Mouse (Mus musculus) megakaryocyte, embryonic 14.5 days (primary cell): ENCODE measurements around the gene Sohlh2. TPM values are rescaled to one million over a fixed set of nuclear protein-coding genes. Genes with fewer than 3 reads are reported as not detected.
"Not testable (repeated sequence)": the region's sequence is repeated elsewhere in the genome, so short reads cannot be mapped to it uniquely, and the experiment has no call there.

Experiments used
- H3K27me3 ChIP-seq: replicated peaks from 2 replicates; pipeline ENCODE3; 2012; ENCODE audit warnings: inconsistent platforms
- H3K36me3 ChIP-seq: replicated peaks from 2 replicates; pipeline ENCODE3; 2012; ENCODE audit warnings: low read length, inconsistent platforms, mixed read lengths
- H3K4me1 ChIP-seq: 2 replicates; pipeline ENCODE4 v1.6.1; 2012; ENCODE audit warnings: inconsistent platforms
- H3K4me3 ChIP-seq: replicated peaks from 2 replicates; pipeline ENCODE3; 2012; ENCODE audit warnings: moderate library complexity, mild to moderate bottlenecking, inconsistent platforms
- H3K9me3 ChIP-seq: 2 replicates; pipeline ENCODE4 v1.6.1; 2012; ENCODE audit warnings: inconsistent platforms
- FLI1 ChIP-seq: IDR thresholded peaks from 2 replicates; pipeline ENCODE4 v1.6.1; 2012; ENCODE audit warnings: low read length, inconsistent platforms, mixed read lengths
- GATA1 ChIP-seq: IDR thresholded peaks from 3 replicates; pipeline ENCODE4 v1.6.1; 2012; ENCODE audit warnings: mixed read lengths, low read length, inconsistent platforms, borderline replicate concordance
- polyA plus RNA-seq: library from polyadenylated mRNA; stranded (reverse); fragments of >175 nt; gene quantifications from 2 replicates; pipeline ENCODE4 v1.2.3, GENCODE M21; 2012; ENCODE audit warnings: low replicate concordance; ENCODE audit not compliant: insufficient read depth

The Sohlh2 gene
- polyA plus RNA-seq, 1 experiment: not detected

DNA sequence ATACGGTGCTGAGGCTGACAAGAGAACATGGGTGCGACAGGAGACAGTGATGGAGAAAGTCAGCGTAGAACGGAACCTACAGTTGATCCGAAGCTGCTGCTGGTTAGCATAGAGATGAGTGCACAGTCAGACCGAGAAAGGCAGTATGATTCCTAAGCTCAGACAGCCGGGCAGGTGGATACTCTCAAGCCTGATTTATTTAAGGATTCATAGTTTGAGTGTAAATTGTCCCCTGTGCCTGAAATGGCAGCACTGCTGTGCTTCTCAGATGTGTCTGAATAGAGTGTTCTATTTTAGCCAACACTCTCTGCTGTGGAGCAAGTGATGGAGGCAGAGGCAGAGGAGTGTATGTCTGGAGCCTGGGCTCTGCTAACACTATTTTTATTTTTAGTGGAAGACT is 27.7 kb upstream of the Sohlh2 start:
- H3K9me3 ChIP-seq: peaks cover 7% of the 10 kb centered on the region; the same call in 1 of the 2 replicates
- TF ChIP-seq GATA1: no peak
- TF ChIP-seq FLI1: no peak
- H3K4me3 ChIP-seq: no peak overlapping the region
- H3K27me3 ChIP-seq: peaks cover 3% of the 10 kb centered on the region
- H3K4me1 ChIP-seq: no peaks in the 10 kb centered on the region
- H3K36me3 ChIP-seq: no peaks in the 10 kb centered on the region

GRCm38 (mm10) chr3:55157413-55157812 is 24.4 kb upstream of the Sohlh2 start:
- no peak overlapping the region for H3K4me3 ChIP-seq
- no peak for TF ChIP-seq GATA1
- no peak for TF ChIP-seq FLI1
- H3K36me3 ChIP-seq: no peaks in the 10 kb centered on the region
- no peaks in the 10 kb centered on the region for H3K4me1 ChIP-seq
- peaks cover 4% of the 10 kb centered on the region for H3K27me3 ChIP-seq
- peaks cover 7% of the 10 kb centered on the region; the same call in 1 of the 2 replicates for H3K9me3 ChIP-seq

DNA sequence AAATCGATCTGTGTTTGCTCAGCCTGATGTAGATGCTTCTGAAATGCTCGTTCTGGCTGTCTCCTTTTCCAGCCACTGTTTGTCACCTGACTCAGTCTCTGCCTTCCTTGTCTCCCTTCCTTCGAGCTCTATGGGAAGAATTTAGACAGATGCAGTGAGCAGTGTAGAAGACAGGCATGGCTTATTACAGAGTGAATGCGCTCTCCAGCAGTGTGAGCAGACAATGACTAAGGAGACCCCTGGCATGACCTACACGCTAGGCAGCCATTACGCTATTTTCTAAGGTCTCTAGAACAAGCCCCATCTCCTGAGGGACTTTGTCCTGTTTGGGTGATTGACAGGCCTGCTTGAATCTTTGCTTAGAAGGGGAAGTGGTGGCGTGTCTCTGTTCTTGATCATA is 20.7 kb upstream of the Sohlh2 start:
- TF ChIP-seq GATA1 (no peak), FLI1 (no peak)
- no peaks in the 10 kb centered on the region for H3K4me1 ChIP-seq
- no peak overlapping the region for H3K4me3 ChIP-seq
- H3K27me3 ChIP-seq: peaks cover 2% of the 10 kb centered on the region
- no peaks in the 10 kb centered on the region for H3K36me3 ChIP-seq
- H3K9me3 ChIP-seq: peaks cover 12% of the 10 kb centered on the region; the same call in 1 of the 2 replicates

DNA sequence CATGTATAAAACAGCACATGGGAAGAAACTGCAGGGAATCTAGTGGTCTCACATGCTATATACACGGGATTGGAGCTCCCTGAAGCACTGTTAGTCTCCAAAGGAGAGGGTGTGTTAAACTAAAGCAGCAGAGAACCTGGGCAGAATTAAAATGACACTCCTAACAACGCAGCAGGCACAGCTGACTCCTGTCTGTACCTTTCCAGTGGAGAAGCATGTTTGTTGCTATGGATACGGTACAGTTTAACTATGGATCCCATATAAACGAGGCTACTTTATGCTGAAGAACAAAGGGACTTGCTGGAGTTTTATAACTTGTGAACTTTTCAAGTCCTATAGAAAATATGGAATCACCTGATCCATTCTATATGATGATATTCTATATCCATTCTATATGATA is 18.3 kb upstream of the Sohlh2 start:
- no peaks in the 10 kb centered on the region for H3K36me3 ChIP-seq
- no peak overlapping the region for H3K4me3 ChIP-seq
- peaks cover 2% of the 10 kb centered on the region for H3K27me3 ChIP-seq
- H3K9me3 ChIP-seq: peaks cover 5% of the 10 kb centered on the region; the same call in 1 of the 2 replicates
- no peaks in the 10 kb centered on the region for H3K4me1 ChIP-seq
- TF ChIP-seq FLI1 (no peak), GATA1 (no peak)

GRCm38 (mm10) chr3:55172478-55172877 is 9.3 kb upstream of the Sohlh2 start:
- Histone ChIP-seq H3K9me3 (no peaks in the 10 kb centered on the region), H3K27me3 (no peaks in the 10 kb centered on the region), H3K36me3 (no peaks in the 10 kb centered on the region), H3K4me3 (no peak overlapping the region), H3K4me1 (no peaks in the 10 kb centered on the region)
- TF ChIP-seq GATA1: no peak
- no peak for TF ChIP-seq FLI1

DNA sequence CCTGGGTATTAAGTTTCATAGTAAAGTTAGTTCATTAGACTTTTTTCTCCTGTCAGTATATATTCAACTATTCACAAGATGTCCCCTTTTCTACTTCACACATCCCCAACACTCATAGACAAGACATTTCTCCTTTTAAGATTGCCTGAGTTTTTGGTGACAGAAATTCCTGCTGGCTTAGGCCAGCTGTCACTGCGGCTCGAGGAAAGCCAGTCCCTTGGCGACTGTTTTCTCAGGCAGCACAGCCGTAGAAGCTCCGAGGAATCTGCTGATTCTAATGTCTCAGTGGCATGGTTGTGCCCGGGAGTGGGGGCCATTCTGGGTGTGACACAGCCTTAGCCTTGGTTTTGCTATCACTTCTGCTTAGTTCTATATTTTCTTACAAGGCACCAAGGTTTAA is 4.6 kb upstream of the Sohlh2 start:
- no peaks in the 10 kb centered on the region for H3K36me3 ChIP-seq
- no peaks in the 10 kb centered on the region for H3K4me1 ChIP-seq
- no peaks in the 10 kb centered on the region for H3K27me3 ChIP-seq
- peaks cover 12% of the 10 kb centered on the region for H3K9me3 ChIP-seq
- TF ChIP-seq FLI1 (no peak), GATA1 (no peak)
- H3K4me3 ChIP-seq: no peak overlapping the region

- H3K27me3 ChIP-seq: no peaks in the 10 kb centered on the region
- H3K36me3 ChIP-seq: no peaks in the 10 kb centered on the region
- no peaks in the 10 kb centered on the region for H3K4me1 ChIP-seq
- peaks cover 11% of the 10 kb centered on the region for H3K9me3 ChIP-seq
- no peak overlapping the region for H3K4me3 ChIP-seq
- TF ChIP-seq FLI1: no peak
- TF ChIP-seq GATA1: no peak
These were observed 9.8 kb downstream of the Sohlh2 start for GRCm38 (mm10) chr3:55191668-55192067.

- TF ChIP-seq GATA1 (no peak), FLI1 (no peak)
- Histone ChIP-seq H3K27me3 (no peaks in the 10 kb centered on the region), H3K36me3 (no peaks in the 10 kb centered on the region), H3K4me1 (no peaks in the 10 kb centered on the region), H3K9me3 (peaks cover 11% of the 10 kb centered on the region), H3K4me3 (no peak overlapping the region)
These were observed 11.5 kb downstream of the Sohlh2 start for GRCm38 (mm10) chr3:55193351-55193750.

DNA sequence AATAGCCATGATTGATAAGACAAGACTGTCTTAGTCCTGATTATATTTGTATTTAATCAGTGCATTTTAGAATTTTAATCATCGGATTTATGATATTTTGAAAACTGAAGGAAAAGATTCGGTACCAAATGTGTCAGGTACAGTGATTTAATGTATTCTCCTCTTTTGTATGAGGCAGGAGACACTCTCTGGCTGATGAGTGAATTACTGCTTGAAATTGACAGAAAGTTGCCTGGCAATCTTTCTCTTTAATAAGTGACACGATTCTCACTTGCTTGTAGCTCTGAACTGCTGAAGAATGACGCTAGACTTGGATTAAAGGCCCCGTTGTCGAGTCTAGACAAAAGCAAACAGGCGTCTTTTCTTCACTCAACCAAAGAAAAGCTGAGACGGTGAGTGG is 13.0 kb downstream of the Sohlh2 start:
- no peaks in the 10 kb centered on the region for H3K4me1 ChIP-seq
- no peak for TF ChIP-seq GATA1
- no peak for TF ChIP-seq FLI1
- peaks cover 9% of the 10 kb centered on the region for H3K9me3 ChIP-seq
- H3K27me3 ChIP-seq: no peaks in the 10 kb centered on the region
- H3K4me3 ChIP-seq: no peak overlapping the region
- no peaks in the 10 kb centered on the region for H3K36me3 ChIP-seq

- Histone ChIP-seq H3K27me3 (no peaks in the 10 kb centered on the region), H3K4me1 (no peaks in the 10 kb centered on the region), H3K4me3 (no peak overlapping the region), H3K36me3 (no peaks in the 10 kb centered on the region), H3K9me3 (peaks cover 9% of the 10 kb centered on the region)
- TF ChIP-seq FLI1 (no peak), GATA1 (no peak)
These were observed 13.9 kb downstream of the Sohlh2 start for GRCm38 (mm10) chr3:55195581-55196327.

- Histone ChIP-seq H3K27me3 (no peaks in the 10 kb centered on the region), H3K36me3 (no peaks in the 10 kb centered on the region), H3K4me3 (no peak overlapping the region), H3K4me1 (no peaks in the 10 kb centered on the region), H3K9me3 (peaks cover 9% of the 10 kb centered on the region)
- TF ChIP-seq GATA1 (no peak), FLI1 (no peak)
These were observed 14.5 kb downstream of the Sohlh2 start for GRCm38 (mm10) chr3:55196328-55196710.

DNA sequence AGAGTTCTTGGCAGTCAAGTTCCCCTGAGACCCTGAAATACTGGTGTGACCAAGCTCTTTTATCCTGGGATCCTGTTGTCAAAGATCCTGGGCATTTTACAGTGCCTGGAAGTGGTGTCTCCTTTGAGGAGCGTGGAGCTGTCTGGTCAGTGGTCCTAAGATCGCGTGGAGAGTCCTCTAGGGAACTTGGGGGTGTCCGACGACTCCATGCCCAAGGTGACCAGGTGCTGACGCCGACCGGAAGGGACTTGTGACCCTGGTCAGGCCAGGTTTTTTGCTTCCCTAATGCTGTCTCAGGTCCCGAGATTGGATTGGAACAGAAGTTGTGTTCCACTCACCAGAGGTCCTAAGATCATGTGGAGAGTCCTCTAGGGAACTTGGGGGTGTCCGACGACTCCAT is 21.8 kb downstream of the Sohlh2 start:
- H3K9me3 ChIP-seq: peaks cover 23% of the 10 kb centered on the region; the same call in 1 of the 2 replicates
- H3K4me3 ChIP-seq, H3K4me1 ChIP-seq, H3K36me3 ChIP-seq, H3K27me3 ChIP-seq: not testable (repeated sequence)
